Mouse (Mus musculus) gastrocnemius, adult 8-10 months (tissue): ENCODE results near the gene Rab6b. TPM values are rescaled to one million over a fixed set of nuclear protein-coding genes. Genes with fewer than 3 reads are reported as not detected.

ENCODE experiments used
- DNase-seq, 2 experiments: peaks; one replicate each; pipeline ENCODE4 v3.0.0; 2022; ENCODE audit warnings: low spot score in 2 of 2
- total RNA-seq, 4 experiments: library from RNA; stranded (reverse); gene quantifications; 2 replicates each; pipeline ENCODE4 v1.2.4; 2022

The Rab6b gene
- total RNA-seq: 1 to 10 TPM in 2 of 4 experiments, under 1 TPM in 2; 0.73 to 2.0 (median 1.4) TPM

DNA sequence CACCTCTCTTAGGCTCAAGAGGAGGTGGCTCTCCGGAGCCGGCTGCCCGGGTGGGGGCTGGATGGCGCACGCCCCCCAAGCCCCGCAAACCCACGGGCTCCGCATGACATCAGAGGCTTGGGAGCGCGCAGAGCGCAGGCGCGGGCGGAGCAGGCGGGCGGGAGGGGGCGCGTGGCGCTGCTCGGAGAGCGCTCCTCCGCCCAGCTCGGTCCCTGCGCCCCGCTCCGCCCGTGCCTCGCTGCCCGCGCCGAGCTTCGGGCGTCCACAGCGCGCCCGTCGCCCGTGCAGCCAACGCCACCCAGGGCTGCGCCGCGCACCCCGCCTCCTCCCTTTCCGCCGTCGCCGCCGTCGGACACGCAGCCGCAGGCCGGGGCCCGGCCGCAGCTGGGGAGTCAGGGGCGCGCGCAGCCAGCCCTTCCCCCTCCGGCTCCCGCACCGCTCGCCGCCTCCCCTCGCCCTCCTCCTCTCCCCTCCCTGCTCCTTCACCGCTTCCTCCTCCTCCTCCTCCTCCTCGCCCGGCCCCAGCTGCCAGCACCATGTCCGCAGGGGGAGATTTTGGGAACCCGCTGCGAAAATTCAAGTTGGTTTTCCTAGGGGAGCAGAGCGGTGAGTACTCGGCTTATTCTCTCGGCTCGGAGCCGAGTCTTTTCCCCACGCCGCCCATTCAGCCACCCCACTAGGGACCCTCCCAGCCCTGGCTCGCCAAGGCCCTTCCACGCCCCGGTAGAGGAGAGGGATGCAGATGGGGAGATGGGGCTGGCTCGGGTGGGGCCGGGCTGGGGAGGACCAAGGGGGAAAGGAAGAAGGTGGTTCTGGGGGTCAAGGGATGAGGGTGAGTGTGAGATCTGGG is at the start of gene Rab6b:
Gene Rab6b, plus strand, starts transcription at position 167 of the 850 bp plus-strand sequence.
- DNase-seq: no peak

DNA sequence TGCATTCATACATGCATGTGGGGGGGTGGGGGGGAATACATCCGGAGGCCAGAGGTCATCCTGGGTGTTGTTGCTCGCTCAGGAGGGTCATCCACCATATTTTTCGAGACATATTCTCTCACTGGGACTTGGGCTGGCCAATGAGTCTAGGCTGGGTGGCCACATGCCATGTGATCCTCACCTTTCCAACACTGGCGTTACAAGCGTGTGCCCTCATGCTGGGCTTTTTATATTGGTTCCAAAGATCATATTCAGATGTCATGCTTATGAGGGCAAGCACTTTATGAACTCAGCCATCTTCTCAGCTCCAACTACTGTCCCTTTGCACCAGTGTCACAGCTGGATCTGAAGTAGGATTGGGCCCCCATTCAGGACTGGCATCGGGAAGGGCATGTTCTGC is 48.0 kb upstream of the Rab6b start:
- no peak for DNase-seq

DNA sequence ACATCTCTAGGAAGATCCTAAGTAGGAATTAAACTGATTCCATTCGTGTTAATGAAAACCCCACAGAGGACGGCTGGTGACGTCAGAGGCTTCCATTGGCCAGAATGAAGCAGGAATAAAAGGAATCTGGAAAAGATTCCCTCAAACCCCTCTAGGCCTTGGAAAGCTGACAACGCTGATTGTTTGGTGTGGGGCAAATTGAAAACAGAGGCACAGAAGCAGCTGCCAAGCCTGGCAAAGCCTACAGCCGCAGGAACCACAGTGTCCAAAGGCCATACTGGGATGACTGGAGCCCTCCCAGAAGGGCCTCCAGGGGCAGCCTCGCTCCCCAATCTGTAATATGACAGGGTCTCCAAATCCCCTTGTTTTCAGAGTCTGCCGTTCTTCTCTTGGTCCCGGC is 44.7 kb upstream of the Rab6b start:
- no peak for DNase-seq

DNA sequence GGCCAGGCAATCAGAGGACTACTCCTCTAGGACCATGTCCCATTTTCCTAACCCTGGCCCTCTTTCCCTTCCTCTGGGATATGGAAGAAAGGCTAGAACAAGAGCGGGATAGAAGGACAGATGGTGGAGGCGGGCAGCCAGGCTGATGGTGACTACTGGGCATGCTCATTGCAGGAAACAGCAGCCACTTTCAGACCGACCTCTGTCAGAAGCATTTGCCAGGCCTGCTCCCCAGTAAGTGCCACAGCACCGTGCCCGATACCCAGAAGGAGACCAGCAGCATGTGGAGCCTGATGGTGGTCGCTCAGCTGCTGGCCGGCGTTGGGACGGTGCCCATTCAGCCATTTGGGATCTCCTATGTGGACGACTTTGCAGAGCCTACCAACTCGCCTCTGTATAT is 43.9 kb upstream of the Rab6b start:
- no peak for DNase-seq

DNA sequence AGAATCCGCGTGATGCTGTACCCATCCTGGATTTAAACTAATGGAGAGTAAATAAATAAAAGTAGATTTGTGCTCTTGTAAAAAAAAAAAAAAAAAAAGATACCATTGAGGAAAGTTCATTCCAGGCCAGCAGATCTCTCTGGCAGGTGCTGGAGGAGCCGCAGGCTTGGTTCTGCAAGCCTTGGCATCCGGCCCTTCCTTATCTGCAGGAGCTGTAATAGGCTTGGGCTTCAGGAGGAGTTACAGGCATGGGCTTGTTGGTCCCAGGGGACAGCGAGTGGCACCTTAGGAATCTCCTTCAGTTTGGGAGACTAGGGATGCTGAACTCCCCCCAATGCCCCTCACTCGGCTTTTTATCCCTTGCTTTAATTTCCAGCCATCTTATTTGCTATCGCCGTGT is 42.8 kb upstream of the Rab6b start:
- no peak for DNase-seq

DNA sequence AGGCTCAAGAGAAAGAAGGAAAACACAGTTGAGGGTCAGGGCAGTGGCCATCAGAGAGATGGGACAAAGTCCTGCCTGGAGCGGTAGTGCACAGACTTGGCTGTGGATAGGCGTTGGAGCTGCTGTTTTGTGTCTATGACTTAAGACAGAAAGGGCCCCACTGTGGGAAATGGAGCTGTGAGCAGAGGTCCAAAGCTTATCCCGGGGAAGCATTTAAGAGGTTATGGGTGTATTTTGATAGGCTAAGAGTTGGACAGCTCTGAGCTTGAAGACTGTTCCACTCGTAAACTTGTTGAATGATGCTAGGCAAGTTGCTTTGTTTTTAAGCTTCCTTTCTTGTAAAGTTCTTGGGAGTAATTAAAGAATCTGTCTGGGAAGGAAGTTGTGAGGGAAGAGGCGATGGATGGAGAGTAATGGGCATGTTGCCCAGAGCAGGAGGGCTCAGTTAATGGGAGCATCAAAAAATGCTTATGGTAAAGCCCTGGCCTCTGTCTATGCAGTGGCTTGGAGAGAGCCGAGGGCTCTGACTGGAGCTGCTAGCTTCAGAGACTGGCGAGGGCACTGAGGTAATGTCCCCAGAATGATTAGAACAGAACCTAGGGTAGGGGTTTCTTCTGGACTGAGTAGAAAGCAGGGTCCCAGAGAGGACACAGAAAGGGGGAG is 39.9 kb upstream of the Rab6b start:
- no peak for DNase-seq

DNA sequence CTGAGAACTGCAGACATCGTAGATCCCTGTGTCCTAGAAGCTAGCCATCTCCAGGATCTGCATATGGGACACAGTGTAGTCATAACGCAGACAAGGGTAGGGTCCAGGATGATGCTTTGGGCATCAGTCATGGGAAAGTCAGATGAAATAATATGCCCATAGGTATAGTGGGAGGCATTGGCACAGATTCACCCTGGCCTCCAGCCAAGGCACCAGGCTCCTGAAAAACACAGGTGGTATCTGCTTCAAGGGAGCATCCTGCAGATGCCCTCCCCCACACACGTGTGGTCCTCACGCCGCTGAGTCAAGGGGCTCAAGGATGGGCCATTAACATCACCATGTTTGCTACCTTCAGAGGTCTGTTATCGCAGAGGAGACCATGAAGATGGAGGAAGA is 39.4 kb upstream of the Rab6b start:
- no peak for DNase-seq

DNA sequence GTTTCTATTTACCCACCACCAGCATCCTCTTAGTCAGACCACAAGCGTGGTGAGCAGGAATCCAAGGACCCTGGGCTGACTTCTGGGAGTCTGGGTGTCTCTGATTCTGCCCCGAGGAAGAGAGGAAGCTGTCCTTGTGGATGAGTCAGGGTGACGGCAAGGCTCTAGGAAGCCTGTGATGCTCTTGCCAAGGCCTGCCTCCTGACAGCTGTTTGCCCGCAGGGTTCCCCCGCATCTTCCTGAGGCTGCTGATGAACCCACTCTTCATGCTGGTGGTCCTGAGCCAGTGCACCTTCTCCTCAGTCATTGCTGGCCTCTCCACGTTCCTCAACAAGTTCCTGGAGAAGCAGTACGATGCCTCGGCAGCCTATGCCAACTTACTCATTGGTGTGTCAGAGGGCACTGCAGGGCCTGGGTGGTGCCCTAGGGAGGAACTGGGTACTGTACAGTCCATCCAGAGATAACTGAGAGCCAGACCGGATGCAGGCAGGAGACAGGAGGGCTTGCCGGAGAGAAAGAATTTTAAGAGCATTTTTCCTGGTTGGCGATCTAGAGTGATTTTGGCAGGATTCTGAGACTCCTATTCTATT is 38.6 kb upstream of the Rab6b start:
- no peak for DNase-seq

DNA sequence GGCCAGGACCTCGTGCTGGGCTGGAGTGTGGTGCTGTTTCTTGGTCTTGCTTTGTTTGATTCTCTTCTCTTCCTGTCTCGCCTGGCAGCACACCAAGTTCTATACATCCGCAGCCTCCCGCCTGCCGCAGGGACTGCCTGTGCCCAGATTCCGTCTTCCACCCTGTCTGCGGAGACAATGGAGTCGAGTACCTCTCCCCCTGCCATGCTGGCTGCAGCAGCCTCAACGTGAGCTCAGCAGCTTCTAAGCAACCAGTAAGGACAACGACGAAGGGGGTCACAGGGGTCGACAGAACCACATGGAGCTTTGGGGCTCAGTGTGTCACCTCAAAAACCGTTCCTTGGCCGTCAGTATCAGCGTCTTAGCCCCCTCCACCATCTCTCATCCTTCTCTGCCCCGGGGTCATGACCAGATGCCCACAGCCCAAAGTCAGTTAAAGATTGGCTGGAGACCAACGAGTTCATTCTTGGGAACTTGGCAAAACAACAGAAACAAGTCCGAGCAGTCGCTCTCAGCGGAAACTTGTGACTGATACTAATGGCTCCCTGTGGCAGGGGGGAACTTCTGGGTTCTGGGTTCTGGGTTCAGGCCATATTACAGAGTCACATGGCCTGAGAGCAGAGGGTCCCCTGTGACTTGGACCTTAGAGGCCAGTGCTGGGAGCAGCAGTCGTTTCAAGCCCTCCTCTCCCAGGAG is 34.6 kb upstream of the Rab6b start:
- no peak for DNase-seq

DNA sequence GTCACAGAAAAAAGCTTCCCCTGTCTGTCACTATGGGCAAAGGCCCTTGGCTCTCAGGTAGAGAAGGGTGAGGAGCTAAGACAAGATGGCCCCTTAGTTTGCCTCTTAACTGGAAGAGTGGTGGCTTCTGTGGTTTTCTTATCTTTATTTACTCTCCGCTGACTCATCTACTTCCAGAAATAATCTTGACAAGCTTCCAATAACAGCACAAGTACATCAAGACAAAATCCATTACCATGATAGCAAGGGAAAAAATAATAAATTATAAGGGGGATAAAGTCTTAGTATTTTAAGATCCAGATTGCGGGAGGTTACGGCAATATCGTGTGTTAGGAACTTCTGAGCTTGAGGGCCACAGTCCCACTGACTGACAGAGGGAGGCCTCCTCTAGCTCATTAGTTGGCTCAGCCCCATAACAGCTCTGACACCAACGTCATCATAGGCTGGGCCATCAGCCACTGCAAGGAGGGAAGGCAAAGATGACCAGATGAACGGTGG is 33.3 kb upstream of the Rab6b start:
- DNase-seq: no peak

DNA sequence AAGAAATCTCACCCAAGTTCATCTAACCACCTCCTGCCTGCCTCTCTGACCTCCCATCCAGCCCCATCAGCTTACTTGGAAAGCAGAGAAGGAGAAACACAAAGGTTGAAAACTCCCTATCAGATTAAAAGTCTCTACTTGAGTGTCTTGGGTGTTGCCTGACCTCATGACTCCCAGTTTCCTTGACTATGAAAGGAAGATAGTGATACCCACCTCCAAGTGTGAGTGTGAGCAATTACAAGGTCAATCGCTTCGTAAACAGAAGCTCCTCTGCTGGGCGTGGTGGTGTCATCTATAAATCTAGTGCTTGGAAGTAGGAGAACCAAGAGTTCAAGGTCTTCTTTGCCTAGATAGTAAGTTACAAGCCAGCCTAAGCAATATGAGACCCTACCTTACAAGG is 31.4 kb upstream of the Rab6b start:
- no peak for DNase-seq

DNA sequence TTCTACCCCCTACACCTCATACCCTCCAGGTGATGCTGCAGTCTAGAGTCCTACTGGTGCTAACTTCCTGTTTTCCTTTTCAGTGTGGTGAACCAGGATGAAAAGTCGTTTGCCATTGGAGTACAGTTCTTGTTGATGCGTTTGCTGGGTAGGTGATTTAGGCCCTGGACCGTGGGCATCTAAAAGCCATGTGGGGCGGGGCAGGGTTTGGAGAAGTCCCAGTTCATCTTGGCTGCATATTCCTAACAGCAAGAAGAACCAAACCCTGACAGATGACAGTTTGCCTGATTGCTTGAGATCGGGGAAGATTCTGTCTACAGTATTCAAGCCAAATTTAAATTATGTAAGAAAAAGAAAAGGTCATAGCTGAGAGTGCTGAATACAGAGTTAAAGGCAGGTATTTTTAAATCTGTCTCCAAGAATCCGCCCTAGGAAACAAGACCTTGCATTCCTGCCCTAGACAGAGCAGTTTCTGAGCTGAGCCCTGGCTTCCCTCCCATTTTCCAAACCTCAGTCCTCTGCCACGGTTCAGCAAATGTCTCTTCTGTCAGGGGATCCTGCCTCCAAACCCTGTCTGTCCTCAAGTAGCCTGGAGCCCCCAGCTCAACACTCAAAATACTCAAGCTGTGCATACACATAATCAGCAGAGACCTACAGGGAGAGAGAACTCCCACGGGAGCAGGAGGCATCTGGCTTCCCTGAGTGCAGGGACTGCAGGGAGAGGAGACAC is 29.2 kb upstream of the Rab6b start:
- DNase-seq: no peak

DNA sequence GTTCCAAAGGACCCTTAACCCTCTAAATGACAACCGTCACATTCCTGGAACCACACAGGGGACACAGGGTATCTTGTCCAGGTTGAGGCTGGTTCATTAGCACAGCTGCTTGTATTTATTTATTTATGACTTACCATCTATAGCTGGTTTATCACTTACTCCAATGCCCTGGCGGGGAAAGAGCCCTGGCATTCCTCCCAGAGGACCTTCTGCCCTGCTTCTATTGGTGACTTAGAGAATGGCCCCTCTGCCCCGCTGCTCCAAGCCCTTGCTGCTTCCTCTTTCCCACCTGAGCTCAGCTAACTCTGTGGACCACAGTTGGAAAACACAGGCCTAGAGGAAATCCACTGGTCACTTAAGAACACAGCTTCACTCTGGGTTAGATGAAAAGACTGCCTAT is 28.2 kb upstream of the Rab6b start:
- no peak for DNase-seq

DNA sequence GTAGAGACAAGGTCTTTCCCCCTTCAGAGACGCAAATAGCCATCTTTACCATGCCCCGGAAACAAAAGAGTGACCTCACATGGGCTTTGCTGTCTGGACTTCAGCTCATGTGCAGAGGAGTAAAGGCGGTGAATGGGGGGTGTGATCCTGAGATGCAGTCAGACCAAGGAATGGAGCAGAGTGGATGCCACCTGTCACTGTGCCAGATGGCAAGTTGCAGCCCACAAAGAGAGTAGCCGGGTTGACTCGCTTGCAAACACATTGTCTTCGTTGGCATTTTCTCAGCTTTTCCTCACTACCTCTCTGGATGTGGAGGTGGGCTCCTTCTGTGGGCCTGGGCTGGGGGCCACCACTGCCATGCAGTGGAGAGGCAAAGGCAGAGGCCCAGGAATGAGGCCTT is 24.9 kb upstream of the Rab6b start:
- DNase-seq: no peak

DNA sequence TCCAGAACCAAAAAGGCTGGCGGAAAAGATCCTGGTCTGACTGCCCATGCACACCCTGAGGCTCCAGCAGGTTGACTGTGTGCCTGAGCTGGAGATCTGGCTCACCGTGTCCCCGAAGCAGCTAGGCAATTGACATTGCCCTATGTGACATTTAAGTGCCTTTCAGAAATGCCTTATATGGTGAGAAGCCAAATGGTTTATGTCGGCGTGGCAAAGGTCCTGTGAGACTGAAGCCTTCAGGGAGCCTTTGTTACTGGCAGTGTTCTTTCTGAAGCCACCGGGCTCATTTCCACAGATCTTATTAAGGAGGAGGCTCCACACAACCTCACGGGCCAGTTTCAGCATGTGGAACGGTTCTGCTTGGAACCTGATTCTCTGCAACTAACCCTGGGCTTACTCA is 24.3 kb upstream of the Rab6b start:
- DNase-seq: no peak

DNA sequence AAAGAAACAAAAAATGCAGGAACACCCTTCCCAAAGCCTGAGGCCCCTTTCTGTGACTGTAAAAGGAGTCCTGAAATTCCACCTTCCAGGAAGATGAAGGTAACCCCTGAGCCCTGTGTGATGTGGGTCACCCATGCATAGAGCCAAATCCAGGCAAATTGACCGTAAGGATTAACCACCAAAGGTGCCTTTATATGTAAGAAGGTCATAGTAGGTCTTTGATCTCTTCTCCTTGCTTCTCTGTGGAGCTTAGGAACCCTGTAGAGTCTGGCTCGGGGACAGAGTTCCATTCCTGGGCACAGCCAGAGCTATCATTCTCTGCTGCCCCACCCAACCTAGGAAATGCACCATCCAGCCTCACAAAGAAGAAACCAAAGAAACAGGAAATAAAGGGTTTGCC is 22.9 kb upstream of the Rab6b start:
- no peak for DNase-seq

DNA sequence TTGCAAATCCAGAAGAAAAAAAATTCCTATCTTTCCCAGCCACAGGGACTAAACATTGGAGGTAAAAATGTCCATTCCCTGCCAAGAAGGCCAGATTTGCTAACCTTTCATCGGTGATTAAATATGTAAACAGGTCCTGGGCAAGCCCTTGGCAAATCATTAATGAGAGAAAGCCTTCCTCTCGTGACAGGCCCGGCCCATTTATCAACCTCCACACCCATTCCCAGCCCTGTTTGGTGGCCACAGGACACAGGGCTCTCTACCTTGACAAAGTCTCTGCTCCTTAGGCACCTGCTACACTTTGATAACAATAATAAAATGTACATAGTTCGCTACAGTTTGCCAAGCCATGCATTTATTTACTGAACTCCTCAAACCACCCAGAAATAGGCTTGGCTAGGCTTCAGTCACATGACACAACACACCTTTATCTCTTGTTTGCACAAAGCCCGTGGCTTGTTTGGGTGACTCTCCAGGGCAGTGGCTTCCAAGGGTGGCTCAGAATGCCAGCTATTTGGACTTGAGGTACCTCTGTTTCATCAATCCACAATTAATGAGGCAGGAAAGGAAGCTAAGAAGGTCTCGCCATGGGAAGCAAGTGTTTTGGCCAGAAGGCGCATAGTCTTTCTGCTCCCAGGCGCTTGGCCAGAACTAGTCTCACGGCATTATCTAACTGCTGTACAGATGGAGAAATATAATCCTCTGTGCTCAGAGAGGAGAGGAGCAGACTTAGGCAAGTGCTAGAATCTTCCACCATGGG is 21.3 kb upstream of the Rab6b start:
- no peak for DNase-seq

DNA sequence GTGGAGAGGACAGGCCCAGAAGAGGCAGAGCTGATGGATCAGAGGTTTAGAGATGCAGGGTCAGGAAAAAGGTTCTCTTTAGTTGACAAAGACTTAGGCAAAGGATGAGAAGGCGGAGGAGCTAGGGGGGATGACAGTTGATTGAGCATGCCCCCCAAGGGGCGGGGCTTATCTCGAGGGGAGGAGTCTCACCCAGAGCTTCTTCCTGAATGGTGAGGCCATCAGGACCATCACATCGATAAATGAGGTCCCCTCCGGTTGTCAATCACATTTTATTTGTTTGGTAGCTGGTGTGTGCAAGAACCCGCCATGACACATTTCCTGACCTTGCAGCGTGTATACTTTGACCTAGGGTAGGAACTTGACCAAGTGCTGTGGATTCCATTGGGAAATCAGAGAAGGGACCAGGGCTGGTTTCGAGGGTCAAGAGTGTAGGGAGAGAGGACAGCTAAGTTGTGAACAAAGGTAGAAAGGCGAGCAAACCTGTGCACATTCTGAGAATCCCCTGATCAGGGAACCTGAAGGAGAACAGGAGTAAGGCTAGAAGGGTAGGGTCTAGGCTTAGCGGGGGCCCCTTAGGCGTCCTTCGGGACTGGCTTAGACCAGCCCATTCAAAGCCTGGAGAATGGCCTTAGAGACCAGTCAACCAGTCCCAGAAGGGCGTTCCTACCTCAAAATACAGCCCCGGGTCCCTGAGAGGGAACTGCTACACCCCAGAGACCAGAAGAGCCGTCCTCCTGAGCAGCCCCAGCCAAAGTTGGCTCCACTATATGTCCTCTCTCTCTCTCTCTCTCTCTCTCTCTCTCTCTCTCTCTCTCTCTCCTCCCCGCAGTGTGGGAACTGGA is 20.3 kb upstream of the Rab6b start:
- DNase-seq: no peak

DNA sequence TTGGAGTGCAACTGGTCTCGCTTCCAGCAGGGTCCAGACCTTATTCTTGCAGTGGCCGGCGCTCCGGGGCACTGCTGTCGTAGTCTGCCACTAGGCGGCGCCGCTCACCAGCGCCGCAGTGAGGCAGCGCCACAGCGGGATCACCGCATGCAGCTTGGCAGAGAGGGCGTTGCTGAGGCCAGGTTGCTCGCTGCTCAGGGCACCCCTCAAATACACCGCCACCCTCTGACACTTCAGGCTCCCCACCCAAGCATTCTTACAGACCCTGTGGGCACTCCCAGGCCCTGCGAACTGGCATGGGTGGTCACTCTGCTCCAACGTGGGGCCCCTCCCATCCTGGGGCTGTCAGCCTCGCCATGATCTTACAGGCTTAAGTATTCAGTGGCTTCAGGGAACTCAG is 19.3 kb upstream of the Rab6b start:
- peak; percentile 35 to 55 for DNase-seq

DNA sequence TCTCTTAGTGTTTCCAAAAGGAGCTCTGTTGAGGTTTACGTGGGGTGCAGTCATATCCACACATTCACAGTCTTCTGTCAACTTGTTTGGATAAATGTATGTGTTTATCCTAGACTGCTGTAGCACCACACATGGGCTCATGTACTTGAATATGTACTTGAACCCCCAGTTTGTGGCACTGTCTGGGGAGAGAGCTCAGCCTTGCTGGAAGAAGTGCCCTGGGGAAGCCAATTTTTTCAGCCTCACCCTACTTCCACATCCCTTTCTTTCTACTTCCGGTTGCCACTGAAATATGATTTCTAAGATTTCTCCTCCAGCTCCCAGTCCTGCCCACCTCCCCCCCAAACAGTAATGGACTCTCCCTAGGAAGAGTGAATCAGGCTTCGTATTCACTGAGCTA is 17.9 kb upstream of the Rab6b start:
- DNase-seq: no peak
